Mouse (Mus musculus) MEL-GATA-1-ER (cell line): ENCODE data around the gene Cnga1.
A peak's percentile ranks its signal among the peaks of the same experiment; 100 is the strongest.
"Not testable (repeated sequence)": the region's sequence is repeated elsewhere in the genome, so short reads cannot be mapped to it uniquely, and the experiment has no call there.

Experiments used
- DNase-seq: peaks from one replicate; pipeline ENCODE4 v3.0.0-alpha.2; 2012; ENCODE audit warnings: low read depth; ENCODE audit errors: extremely low read depth

The Cnga1 gene

DNA sequence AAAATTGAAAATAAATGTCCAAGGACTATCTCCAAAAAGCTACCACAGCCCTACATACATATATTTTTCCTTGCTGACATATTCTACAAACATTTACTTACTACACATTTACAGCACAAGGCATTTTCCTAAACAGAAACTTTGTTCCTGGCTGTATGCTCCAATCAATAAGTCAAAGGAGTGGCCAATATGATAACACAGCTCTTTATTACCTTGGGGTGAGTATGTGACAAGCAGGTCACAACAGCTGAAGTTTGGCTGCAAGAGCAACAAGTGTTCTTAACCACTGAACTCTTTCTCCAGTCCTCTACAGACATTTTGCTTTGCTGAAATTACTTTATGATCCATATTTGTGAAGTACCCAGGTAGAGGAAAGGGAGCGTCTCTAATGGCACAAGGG lies 4.0 kb downstream of the Cnga1 start:
- no peak for DNase-seq

DNA sequence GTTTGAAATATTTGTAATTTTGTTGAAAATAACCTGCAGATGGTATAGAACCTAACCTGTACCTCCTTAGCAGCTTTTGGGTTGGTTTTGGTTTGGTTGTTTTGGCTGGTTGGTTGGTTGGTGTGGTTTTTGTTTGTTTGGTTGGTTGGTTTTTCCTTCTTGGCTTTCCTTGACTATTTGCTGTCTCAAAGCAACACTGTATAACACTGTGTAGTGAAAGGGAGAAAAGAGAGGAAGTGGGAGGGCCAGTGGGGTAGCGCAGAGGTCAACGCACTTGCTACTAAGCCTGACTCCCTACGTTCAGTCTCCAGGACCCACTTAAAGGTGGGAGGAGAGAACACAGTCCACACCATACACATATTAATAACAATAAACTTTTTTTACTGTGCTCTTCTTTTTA lies 7.5 kb downstream of the Cnga1 start:
- no peak for DNase-seq

DNA sequence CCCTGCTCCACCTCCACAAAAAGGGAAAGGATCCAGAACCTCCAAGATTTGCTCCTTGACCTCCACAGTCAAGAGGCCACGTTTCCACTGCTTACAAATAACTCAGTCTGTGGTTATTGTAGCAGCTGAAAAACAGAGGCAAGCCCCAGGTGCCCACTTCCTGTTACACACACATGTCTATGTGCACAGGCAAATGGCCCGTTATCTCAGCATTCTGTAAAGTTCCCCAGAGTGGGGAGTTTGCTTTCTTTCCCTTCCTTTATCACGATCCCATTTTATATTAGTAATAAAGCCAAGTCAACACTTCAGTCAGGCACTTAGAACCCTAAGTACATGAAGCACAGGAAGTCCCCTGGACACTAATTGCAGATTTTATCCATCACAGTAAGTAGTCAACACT lies 8.0 kb downstream of the Cnga1 start:
- DNase-seq: peak; percentile 46

DNA sequence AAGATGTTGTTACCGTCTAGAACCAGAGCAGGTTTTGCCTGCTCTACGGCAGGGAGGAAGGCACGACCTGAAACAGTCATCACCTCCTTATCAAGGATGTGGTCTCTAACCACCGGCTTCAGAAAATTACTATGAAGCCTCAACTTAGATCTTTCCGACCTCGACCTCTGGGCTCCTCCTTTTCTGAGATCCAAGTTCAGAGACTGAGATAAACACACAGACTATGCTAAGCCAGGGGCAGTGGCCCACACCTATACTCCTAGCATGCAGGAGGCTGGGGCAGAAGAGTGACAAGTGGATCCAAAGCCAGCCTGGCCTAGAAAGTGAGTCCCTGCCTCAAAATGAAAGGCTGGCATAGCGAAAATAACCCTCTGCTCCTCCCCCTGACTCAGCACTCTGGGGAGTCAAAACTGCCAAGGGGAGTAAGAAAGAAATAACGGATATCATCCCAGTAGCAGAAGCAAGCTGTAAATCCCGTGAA lies 9.2 kb downstream of the Cnga1 start:
- peak; percentile 53 for DNase-seq

DNA sequence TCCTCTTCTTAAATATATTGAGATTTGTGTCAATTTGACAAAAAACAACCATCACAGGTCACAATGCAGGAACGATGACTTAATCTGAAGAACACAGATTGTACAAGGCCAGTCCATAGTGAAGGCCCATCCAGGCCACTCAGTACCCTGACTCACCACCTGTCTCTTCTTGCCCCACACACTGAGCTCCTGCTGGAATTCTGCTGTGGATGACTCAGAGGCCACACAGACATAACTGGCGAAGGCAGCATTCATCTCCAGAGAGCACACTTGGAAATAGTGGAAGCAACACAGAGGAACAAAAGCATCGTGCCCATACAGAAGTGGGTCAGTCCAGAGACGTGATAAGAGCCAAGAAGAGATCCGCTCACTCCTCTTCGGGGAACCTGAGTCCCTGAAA lies 14.0 kb downstream of the Cnga1 start:
- no peak for DNase-seq

DNA sequence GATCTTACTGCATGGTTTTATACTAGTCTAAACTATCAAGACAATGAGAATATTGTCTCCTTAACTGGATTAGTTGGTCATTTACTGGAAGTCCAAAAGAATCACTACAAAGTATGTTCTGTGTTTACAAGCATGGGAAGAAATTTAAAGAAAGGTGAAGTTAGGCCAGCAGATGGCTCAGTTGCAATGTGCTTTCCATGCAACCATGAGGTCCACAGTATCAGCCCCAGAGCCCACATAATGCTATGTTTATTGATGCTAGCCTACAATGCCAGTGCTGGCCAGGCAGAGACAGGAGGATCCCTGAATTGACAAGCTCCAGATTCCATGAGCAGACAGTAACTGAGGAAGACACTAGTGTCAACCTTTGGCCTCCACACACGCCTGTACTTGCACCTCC lies 23.1 kb downstream of the Cnga1 start:
- no peak for DNase-seq

DNA sequence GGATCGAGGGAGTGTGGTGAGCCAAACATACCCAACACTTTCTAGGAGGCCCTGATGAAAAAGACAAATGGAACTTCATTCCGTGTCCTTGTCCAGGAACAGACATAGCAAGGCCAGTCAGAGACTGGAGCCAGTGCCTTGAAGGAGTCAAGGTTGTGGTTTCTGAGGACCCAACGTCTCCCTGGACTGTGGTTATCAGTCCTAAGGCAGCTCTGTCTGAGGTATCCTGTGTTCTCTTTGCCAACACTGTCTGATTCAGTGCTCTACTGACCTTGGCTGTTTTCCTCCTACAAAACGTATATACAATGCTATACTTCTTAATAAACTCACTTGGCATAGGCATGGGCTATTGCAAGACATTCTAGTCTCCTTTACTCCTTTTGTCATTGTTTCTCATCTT lies 26.7 kb downstream of the Cnga1 start:
- no peak for DNase-seq

DNA sequence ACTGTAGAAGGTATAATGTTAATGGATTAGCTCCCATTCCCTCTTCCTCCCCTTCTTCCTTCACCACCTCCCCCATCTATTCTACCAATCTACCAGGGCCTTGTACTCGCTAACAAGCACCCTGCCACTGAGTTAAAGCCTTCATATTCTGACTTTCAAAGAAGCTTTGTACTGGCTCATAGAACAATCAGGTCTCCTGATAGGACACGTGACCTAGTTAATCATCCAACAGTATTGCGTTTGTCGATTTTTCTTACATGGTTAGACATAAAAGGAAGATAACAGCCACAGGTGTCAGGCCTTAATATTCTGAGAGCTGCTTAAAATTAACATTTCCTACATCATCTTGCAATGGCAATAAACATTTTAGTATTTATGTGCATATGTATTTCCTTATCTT lies 40.9 kb downstream of the Cnga1 start:
- DNase-seq: no peak

DNA sequence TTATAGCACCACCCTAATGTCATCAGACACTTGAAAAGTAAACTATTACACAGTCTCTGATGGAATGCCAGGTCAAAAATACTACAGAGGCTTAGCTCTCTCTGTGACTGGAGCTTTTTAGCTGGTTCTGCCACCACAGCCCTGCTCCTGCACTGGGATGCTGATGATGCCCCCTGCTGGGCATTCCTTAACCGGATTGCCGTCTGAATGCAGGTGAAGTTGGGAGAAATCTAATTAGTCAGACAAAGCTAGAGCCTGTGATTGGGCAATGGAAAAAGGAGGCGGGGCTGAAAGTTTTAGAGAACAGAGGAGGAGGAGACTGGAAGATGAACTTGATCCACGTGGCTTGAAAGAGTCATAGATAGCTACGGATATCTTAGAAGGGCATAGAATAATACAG lies 43.1 kb downstream of the Cnga1 start:
- DNase-seq: peak; percentile 66

DNA sequence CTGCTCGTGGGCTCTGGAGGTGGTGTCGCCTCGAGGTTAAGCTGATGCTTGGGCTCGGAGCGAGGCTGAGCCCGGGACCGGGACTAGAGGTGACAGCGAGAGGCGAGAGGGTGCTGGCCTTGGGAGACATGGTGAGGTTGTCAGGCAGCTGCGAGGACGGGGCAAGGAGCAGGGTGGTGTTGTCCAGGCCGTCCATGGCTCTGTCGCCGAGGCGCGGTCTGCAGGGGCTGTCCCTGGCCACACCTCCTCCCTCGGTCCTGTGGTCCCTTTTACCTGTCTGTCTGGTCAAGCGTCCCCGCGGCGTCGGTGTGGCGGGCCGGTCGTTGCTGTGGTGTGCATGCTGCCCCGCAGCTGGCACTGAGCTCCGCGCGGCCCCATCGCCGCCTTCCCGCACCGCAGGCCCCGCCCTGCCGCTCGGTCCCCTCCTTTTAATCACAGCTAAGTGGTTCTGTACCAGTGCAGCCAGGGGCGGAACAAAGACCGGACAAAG lies 56.8 kb downstream of the Cnga1 start, which contains the start of gene Gm5868:
Gene Gm5868, minus strand, starts transcription at position 360 of the 490 bp plus-strand sequence.
- no peak for DNase-seq

DNA sequence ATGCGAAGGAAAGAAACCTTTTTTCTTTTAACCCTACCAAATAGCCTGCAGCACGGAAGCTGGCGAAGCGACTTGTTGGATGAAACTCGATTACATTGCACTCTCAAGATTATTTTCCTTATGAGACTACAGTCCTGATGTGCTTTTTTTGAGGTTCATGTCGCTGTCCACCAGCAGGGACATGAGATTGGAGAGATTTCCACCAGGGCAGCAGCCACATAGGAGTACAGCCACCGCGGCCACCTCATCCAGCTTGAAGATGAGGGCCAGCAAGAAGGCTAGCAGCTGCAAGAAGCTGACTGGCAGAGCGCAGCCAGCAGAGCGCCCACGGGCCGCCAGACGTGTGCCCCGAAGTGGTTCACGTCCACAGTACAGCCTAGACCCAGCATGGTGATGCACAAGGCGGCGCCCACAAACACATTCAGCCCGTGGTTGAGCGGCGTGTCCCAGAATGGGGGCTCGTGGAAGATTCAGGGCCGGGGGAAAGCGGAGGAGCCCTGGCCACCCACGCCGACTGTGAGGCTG lies 57.3 kb downstream of the Cnga1 start:
- DNase-seq: not testable (repeated sequence)

DNA sequence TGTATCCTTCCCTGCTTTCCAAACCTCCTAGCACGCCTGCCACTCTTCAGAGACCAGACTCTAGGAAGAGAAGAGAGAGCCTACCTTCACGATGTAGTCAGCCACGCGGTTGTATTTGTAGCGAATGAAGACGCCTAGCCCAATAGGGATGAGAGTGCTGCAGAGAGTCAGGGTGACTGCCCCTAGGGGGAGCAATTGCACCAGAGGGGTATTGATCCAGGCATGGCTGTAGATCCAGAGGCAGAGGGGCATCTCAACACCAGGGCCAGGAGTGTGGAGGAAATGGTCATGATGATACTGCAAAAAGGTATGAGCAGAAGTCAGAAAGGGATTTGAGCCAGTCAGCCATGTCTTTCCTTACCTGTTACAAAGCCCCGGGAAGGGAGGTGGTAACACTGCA lies 58.0 kb downstream of the Cnga1 start:
- DNase-seq: not testable (repeated sequence)

DNA sequence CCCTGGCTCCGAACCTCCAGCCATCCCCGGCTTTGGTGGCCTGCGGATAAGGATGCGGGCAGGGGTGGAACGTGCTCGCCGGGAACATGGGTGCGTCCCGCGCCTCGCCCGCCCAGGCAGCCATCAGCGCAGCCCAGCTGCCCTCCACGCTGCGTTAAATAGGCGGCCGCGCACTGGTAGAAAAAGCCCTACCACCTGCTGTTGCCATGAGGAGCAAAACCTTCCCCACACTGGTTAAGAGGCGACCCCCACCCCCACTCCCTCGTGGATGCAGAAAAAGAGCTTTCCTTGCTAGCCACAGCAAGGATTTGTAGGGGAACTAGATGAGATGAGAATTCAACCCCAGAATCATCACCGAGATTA lies 63.1 kb downstream of the Cnga1 start, which contains the start of gene Zar1:
Gene Zar1, minus strand, starts transcription at position 285 of the 363 bp plus-strand sequence.
- not testable (repeated sequence) for DNase-seq

DNA sequence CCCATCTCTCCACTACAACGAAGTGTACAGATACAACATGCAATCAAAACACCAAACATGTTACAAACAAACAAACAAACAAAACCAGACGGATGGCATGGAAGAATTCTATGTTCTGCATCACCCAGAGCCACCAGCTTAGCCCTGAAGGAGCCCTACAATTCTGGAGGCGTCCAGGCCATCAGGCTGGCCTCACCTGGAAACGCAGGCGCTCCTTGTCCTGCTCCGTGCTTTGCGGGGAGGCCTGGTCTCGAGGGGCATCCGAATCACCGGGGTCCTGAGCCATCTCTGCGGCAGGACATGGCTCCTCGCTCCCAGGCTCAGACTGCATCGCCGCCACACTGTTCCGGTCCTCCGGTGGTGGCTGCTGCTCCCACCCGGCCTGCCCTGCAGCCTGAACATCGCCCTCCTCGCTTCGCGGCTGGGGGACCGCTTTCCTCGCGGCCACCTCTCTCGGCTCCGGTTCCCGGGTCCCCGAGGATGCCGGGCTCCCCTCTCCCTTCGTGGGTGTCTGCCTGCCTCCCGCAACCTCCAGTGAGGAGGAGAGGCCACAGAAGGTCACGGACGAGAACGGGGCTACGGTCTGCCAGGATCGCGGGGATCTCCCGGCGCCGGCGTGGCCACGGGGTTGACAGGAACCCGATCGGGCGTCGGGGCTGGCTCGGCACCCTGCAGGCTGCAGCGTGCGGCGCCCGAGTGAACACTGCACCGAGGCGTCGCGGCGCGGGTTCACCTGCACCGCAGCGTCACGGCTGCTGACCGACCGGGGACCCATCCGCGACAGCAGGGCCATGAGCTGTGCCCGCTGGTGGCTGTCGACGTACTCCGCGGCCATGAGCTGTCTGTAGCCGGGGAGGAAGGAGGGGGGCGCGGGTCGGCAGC lies 63.7 kb downstream of the Cnga1 start:
- DNase-seq: not testable (repeated sequence)

DNA sequence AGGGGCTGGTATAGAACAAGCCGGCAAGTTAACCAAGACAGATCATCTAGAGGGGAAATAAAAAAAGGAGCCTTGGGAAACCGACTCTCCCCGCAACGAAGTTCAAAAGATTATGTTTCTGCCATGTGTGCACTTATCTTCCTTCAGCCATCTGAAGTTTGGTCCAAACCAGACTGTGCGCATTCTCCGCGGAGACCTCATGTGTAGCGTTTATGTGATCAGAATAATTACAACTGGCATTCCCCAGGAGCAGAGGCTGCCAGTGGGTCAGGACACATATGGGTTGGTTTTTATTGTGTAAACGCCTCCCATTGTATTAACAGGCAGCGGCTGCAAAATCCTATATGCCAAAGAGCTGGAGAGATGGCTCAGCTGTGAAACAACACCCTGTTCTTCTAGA lies 64.5 kb downstream of the Cnga1 start:
- DNase-seq: not testable (repeated sequence)

DNA sequence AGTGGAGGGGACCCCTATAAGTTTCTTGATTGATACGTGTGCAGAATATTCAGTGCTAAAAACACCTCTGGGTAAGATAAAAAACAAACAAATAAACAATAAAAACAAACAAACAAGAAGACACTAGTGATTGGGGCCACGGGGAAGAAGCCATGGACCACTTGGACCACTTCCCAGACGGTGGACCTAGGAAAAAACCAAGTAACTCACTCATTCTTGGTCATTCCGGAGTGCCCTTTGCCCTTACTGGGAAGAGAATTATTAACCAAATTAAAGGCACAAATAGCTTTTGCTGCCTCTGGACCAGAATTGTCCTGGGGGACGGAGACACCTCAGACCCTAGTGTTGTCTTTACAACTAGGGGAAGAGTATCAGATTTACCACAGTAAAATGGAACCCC lies 78.5 kb downstream of the Cnga1 start:
- DNase-seq: no peak

DNA sequence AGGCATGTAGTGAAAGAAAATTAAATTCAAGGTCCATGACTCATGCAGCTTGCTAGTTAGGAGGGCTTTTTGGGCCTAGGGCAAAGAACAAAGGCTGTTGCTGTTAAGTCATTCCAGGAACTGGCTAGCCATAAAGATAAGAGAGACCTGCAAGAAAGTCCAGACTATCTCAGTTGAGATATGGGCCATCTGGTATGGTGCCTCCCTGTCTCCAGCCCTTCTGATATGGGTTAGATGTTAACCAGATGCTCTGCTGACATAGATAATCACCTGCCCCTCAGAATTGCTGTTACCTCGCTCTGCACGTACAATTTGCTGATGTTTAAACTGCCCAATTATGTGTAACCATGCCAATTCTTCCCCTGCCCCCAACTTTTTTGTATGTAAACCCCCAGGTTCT lies 80.9 kb downstream of the Cnga1 start:
- not testable (repeated sequence) for DNase-seq

DNA sequence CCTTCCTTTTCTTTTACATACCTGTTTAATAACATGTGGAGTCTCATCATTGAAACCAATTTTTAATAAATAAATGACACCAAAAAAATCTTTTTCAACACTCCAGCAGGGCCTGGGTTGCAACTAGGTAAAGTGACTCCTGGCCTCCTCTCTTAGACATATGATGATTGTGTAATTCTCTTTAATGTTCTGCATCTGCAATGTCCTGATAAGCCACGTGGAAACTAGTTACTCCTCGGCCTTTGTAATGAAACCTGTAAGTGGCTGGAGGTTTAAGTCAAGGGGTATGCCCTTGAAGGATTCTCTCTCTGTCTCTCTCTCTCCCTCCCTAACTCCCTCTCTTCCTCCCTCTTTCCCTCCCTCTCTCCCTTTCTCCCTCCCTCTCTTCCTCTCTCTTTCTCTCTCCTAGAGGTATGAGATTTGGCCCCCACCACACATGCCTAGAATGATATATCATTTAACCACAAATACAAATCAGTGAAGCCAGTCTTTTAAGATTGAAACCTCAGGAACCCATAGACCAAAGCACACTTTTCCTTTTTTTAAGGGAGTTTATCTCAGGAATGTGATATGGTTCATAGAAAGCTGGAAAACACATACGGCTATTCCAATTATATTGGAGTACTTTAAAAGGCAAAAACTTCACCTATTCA lies 83.0 kb downstream of the Cnga1 start:
- DNase-seq: peak; percentile 45

DNA sequence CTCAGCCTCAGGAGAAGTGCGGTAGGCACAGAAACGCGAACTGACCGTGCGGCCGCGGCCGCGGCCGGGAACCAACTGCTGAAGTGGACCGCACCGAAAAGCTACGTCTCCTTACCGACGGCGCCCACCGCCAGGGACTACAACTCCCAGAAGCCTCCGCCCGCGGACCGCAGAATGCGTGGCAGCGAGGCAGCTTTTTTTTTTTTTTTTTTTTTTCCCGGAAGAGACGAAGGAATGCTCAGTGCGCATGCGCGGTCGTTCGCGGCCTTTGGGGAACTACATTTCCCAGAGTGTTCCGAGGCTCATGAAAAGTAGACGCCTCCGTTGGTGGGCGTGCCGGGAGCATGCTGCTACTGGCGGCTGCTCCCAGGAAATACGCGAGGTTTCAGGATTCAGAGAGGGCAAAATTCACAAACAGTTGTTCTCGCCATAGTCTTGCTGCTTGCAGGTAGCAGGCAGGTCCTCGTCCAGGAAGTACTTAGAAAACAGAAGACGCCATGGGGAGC lies 84.5 kb downstream of the Cnga1 start, which contains the start of gene Nfxl1:
Gene Nfxl1, minus strand, starts transcription at position 141 of the 506 bp plus-strand sequence.
- peak; percentile 94 for DNase-seq

DNA sequence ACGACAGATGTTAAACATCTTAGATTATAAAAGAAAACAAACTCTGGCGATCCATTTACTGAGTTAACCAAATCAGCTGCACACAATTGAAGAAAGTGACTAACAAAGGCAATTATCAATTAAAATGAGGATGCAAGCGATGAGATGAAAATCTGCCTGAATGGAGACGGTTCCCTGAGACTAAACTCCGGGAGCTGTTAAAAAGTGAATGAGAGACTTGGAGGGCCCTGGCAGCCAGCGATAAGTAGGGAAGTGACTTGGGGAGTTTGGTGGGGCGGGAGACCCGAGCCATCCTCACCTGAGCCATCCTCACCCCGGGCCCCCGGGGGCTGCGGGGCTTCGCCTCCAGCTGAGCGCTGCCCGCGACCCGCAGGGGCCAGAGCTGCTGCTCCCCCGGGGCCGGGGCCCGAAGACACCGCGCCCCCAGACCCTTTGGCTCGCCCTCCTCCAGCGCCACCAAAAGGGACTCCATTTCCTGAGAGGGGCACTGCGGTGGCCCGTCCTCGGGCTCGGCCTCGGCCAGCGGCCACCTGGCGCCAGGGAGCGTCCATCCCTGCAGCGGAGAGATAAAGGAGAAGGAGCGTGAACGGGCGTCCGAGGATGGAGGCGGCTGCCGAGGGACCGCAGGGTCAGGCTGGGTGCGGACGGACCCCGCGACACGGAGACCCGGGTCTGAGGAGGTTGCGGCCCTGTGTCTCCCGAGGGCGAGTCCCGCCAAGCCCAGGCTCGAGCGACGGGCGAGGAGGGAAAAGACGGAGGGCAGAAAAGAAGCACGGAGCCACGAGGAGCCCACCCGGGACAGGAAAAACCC lies 85.2 kb downstream of the Cnga1 start:
- no peak for DNase-seq

DNA sequence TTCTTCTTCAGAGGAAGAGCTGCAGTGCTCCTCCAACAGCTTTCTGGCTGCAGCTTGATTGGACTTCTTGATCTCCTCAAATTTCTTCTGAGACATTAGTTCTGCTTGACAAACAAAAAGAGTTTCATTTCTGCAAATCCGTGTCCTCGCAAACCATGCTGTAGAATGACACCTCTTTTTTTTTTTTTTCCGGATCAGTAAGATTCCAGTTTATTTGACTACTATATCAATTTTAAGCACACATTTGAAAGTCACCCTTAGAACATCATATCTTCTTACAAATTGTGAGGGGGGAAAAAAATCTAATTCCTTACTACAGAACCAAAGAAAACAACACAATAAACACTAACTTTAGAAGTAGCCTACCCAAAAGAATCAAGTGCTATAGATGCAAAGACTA lies 87.8 kb downstream of the Cnga1 start:
- no peak for DNase-seq
